Comparison of ENCODE assay signal across 12 mouse cellular contexts in the genomic region with DNA sequence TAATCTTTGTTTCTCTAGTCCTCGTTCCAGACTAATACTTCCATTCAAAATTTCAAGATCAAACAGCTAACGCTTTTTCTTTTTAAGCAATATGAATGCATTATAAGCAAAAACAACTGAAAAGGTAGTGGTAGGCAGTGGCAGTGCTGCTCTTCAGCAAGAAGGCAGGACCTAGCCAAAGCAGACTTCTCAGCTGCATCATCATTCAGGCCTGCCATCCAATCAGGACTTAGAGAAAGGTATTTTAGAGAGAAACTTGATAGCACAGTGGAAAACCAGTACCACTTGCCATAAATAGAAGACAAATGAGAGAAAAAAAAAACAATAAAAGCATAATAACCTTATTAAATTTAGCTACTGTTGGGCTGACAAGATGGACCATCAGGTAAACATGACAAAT. TPM values are rescaled to one million over a fixed set of nuclear protein-coding genes. Genes with fewer than 3 reads are reported as not detected.
DNase-seq lines count a peak whose midpoint lies in the region; ATAC-seq and TF ChIP-seq lines count a peak whose summit lies in the region.
"Had no signal": no experiment of that assay in that cellular context is flagged by ENCODE, and none has a peak within 500 bp of the region (broad histone marks: within the 10 kb centered on the region; RNA-seq: fewer than 3 reads in every experiment).

No protein-coding gene starts in this region.

- no peaks in the 10 kb centered on the region; the same call in 1 of the 2 replicates for H3K36me3 ChIP-seq in intestine, embryonic 14.5 days (ENCODE audit: control insufficient read depth, insufficient read depth, low read length)
- no peaks in the 10 kb centered on the region for H3K36me3 ChIP-seq in intestine, postnatal 0 days (ENCODE audit: control insufficient read depth, insufficient read depth)
- no peaks in the 10 kb centered on the region for H3K36me3 ChIP-seq in forebrain, postnatal 0 days (ENCODE audit: insufficient read depth)
- H3K36me3 ChIP-seq in midbrain, embryonic 13.5 days = 0 out of 2 replicates have a peak, but pooled peaks cover 3% of the 10 kb centered on the region

- peak overlapping the region; percentile 94; the same call in 1 of the 2 replicates for H3K4me2 ChIP-seq in intestine, embryonic 14.5 days (ENCODE audit: low read length)
- H3K4me2 ChIP-seq in intestine, postnatal 0 days (replicated peaks; ENCODE audit: low read depth) = no peak overlapping the region
- peak overlapping the region; percentile 91 for H3K4me2 ChIP-seq in forebrain, postnatal 0 days (ENCODE audit: low read depth)
- peak overlapping the region; percentile 79 for H3K4me2 ChIP-seq in midbrain, embryonic 13.5 days (replicated peaks)

- no peaks in the 10 kb centered on the region for H3K9me3 ChIP-seq in intestine, embryonic 14.5 days (ENCODE audit: control insufficient read depth, low read length)
- no peaks in the 10 kb centered on the region for H3K9me3 ChIP-seq in intestine, postnatal 0 days (ENCODE audit: control insufficient read depth)
- no peaks in the 10 kb centered on the region for H3K9me3 ChIP-seq in forebrain, postnatal 0 days (ENCODE audit: low read length)
- H3K9me3 ChIP-seq in midbrain, embryonic 13.5 days = no peaks in the 10 kb centered on the region

- H3K27ac ChIP-seq in intestine, embryonic 14.5 days (ENCODE audit: low read depth) = no peak overlapping the region
- H3K27ac ChIP-seq in intestine, postnatal 0 days (ENCODE audit: low read depth, low read length) = no peak overlapping the region
- no peak overlapping the region for H3K27ac ChIP-seq in forebrain, postnatal 0 days (ENCODE audit: low read depth, low read length)
- no peak overlapping the region for H3K27ac ChIP-seq in midbrain, embryonic 13.5 days

- TF ChIP-seq POLR2A in brain, embryonic 14.5 days (IDR thresholded peaks at IDR 0.05; ENCODE audit: borderline replicate concordance, extremely low read depth, insufficient read depth, insufficient read length, poor library complexity, severe bottlenecking) = no peak

- ATAC-seq in intestine, embryonic 14.5 days (replicated peaks; ENCODE audit: low FRiP score, low TSS enrichment, low read depth) = no peak
- no peak for ATAC-seq in intestine, postnatal 0 days
- no peak for ATAC-seq in forebrain, postnatal 0 days
- ATAC-seq in midbrain, embryonic 13.5 days = no peak
- ATAC-seq: activated CD4-positive, CD25-positive, alpha-beta regulatory T cell, adult 4 months; CD4-positive, CD25-positive, alpha-beta regulatory T cell, adult 4 months had no signal

- no peak overlapping the region for H3K9ac ChIP-seq in intestine, embryonic 14.5 days (ENCODE audit: low read length)
- no peak overlapping the region for H3K9ac ChIP-seq in intestine, postnatal 0 days (ENCODE audit: low read depth, low read length)
- no peak overlapping the region for H3K9ac ChIP-seq in forebrain, postnatal 0 days
- H3K9ac ChIP-seq in midbrain, embryonic 13.5 days (replicated peaks) = 0 out of 2 replicates have a peak overlapping the region, but pooled peaks have one; percentile 10

- 0 out of 2 replicates have a peak, but pooled peaks cover 6% of the 10 kb centered on the region for H3K27me3 ChIP-seq in intestine, embryonic 14.5 days (replicated peaks; ENCODE audit: control insufficient read depth, insufficient read depth, low read length)
- H3K27me3 ChIP-seq in intestine, postnatal 0 days (replicated peaks; ENCODE audit: control insufficient read depth, insufficient read depth, low read length) = no peaks in the 10 kb centered on the region
- no peaks in the 10 kb centered on the region for H3K27me3 ChIP-seq in forebrain, postnatal 0 days (ENCODE audit: insufficient read depth, low read length)
- H3K27me3 ChIP-seq in midbrain, embryonic 13.5 days = peaks cover 11% of the 10 kb centered on the region; the same call in 1 of the 2 replicates

- H3K4me1 ChIP-seq in intestine, embryonic 14.5 days (replicated peaks; ENCODE audit: control insufficient read depth, insufficient read depth, low read length) = peaks cover 11% of the 10 kb centered on the region
- peaks cover 3% of the 10 kb centered on the region; the same call in 1 of the 2 replicates for H3K4me1 ChIP-seq in intestine, postnatal 0 days (replicated peaks; ENCODE audit: control insufficient read depth, insufficient read depth, low read length)
- H3K4me1 ChIP-seq in forebrain, postnatal 0 days (ENCODE audit: insufficient read depth) = peaks cover 18% of the 10 kb centered on the region
- H3K4me1 ChIP-seq in midbrain, embryonic 13.5 days (replicated peaks) = peaks cover 38% of the 10 kb centered on the region

- WGBS in intestine, embryonic 14.5 days = 92% methylated on average over 2 of the region's 2 CpGs
- 92% methylated on average over 2 of the region's 2 CpGs for WGBS in intestine, postnatal 0 days
- whole genome bisulfite sequencing in forebrain, postnatal 0 days = 76% methylated on average over 2 of the region's 2 CpGs
- WGBS in midbrain, embryonic 13.5 days = 86% methylated on average over 2 of the region's 2 CpGs

- no peak overlapping the region for H3K4me3 ChIP-seq in intestine, embryonic 14.5 days (ENCODE audit: low read depth, low read length)
- H3K4me3 ChIP-seq in intestine, postnatal 0 days (ENCODE audit: low read depth, low read length) = no peak overlapping the region
- no peak overlapping the region for H3K4me3 ChIP-seq in forebrain, postnatal 0 days (ENCODE audit: low read depth, low read length)
- peak overlapping the region; percentile 66; the same call in 1 of the 2 replicates for H3K4me3 ChIP-seq in midbrain, embryonic 13.5 days (replicated peaks)

- TF ChIP-seq CTCF in intestine, postnatal 0 days (IDR thresholded peaks at IDR 0.05; ENCODE audit: low read depth) = no peak
- TF ChIP-seq CTCF in brain, embryonic 14.5 days (IDR thresholded peaks at IDR 0.05; ENCODE audit: borderline replicate concordance, extremely low read depth, insufficient read depth, insufficient read length) = no peak
- no peak for TF ChIP-seq CTCF in forebrain, postnatal 0 days (IDR thresholded peaks at IDR 0.05; ENCODE audit: low read depth)

- no peak for DNase-seq in intestine, embryonic 14.5 days (ENCODE audit: low spot score)
- peak; percentile 19 for DNase-seq in brain, embryonic 14.5 days (ENCODE audit: low read depth)
- DNase-seq in forebrain, postnatal 0 days = no peak
- DNase-seq in urinary bladder, postnatal 10 days (ENCODE audit: low spot score) = no peak
- no peak for DNase-seq in cerebellum, postnatal 14 days
- no peak for DNase-seq in left cerebral cortex, adult 8-10 months (ENCODE audit: low spot score in 2 of 2)
- DNase-seq: kidney, postnatal 10 days; lung, adult 18-20 months had no signal

RNA-seq across cellular contexts. Expression of a gene that starts 2.0 kb away (rescaled TPM):
- polyA plus RNA-seq in intestine, embryonic 14.5 days (2014; fragmentation: Nextera tagmentation; extraction: Ambion mirVana) = 3.0 and 3.8 TPM in 2 replicates
- polyA plus RNA-seq in intestine, postnatal 0 days (2015; fragmentation: Nextera tagmentation; extraction: Ambion mirVana) = 0.64 and 0.72 TPM in 2 replicates
- polyA plus RNA-seq in brain, embryonic 14.5 days (2012; rRNA removed) = 10.1 and 13.2 TPM in 2 replicates
- total RNA-seq in forebrain, postnatal 0 days (2014; rRNA removed) = 23.3 and 29.5 TPM in 2 replicates
- polyA plus RNA-seq in forebrain, postnatal 0 days (2015; fragmentation: Nextera tagmentation; extraction: Ambion mirVana) = 1.9 and 2.4 TPM in 2 replicates
- polyA plus RNA-seq in midbrain, embryonic 13.5 days (2015; fragmentation: Nextera tagmentation; extraction: Ambion mirVana) = 2.9 and 3.2 TPM in 2 replicates
- 10 to 100 TPM; 56.0 to 73.7 (median 67.4) TPM for total RNA-seq in left cerebral cortex, adult 8-10 months (2022)

RNA-seq across cellular contexts. Expression of a gene that starts 29.2 kb away (rescaled TPM):
- polyA plus RNA-seq in intestine, embryonic 14.5 days (2014; fragmentation: Nextera tagmentation; extraction: Ambion mirVana) = not detected in 2 replicates
- polyA plus RNA-seq in intestine, postnatal 0 days (2015; fragmentation: Nextera tagmentation; extraction: Ambion mirVana) = 0.57 and 0.69 TPM in 2 replicates
- 0.04 TPM in 1 of 2 replicates, not detected in the other for polyA plus RNA-seq in brain, embryonic 14.5 days (2012; rRNA removed)
- total RNA-seq in forebrain, postnatal 0 days (2014; rRNA removed) = 0.10 TPM in 1 of 2 replicates, not detected in the other
- 0.05 TPM in 1 of 2 replicates, not detected in the other for polyA plus RNA-seq in forebrain, postnatal 0 days (2015; fragmentation: Nextera tagmentation; extraction: Ambion mirVana)
- polyA plus RNA-seq in midbrain, embryonic 13.5 days (2015; fragmentation: Nextera tagmentation; extraction: Ambion mirVana) = not detected in 2 replicates
- under 1 TPM; 0.21 to 0.38 (median 0.30) TPM for total RNA-seq in left cerebral cortex, adult 8-10 months (2022)
- polyA plus RNA-seq: activated CD4-positive, CD25-positive, alpha-beta regulatory T cell, adult 4 months; CD4-positive, CD25-positive, alpha-beta regulatory T cell, adult 4 months had no signal
